1 mouse cellular context compared by ENCODE assay signal in the genomic region with DNA sequence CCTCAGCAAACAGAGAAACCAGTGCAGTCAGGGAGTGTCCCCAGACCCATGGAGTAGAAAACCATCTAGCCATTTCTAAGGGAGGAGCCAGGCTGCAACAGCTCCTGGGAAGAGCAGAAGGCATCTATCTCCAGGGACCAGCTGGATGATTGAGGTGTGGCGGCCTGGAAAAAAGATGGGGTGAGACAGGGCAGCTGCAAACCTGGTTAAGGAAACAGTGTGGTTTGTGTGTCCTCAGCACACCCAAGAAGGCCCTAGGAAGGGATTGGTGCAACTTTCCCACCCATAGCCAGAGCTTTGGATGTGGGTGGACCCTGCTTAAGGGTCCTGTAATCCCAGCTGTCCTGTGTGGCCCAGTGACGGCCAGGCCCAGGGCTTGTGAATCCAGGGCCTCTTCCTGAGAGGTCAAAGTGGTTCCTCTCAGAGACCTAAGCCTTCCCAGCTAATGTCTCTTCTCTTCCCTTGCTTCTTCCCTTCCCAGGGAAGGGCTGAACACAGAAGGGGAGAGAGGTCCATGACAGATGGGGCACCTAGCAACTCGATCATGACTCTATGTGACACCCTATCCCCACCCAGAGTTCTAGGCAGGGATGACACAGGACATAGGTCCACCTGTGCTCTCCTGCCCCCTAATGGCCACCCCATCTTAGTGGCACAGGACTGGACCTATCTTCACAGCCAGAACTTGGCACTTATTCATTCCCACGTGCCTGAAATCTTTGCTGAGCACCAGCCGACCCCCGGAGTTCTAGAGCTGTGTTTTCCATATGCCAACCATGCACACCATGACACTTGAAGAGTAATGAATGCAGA.
TF ChIP-seq lines count a peak whose summit lies in the region.

No protein-coding gene starts in this region.

TF ChIP-seq in MEL, 35 proteins besides CTCF, POLR2A, EP300 and RAD21:
- TF ChIP-seq USF1 (IDR thresholded peaks at IDR 0.05; ENCODE audit: low read depth, low read length) (peak; percentile 14; the same call in 1 of the 2 replicates), SMC3 (IDR thresholded peaks at IDR 0.05; ENCODE audit: low read depth, low read length) (peak; percentile 49), ZC3H11A (IDR thresholded peaks at IDR 0.05; ENCODE audit: low read depth, low read length) (peak; percentile 32; the same call in 1 of the 2 replicates), TCF12 (IDR thresholded peaks at IDR 0.05; ENCODE audit: low read depth, low read length) (no peak), UBTF (IDR thresholded peaks at IDR 0.05; ENCODE audit: borderline replicate concordance, insufficient read depth, low read depth, low read length) (no peak)
TF ChIP-seq in MEL: peak in this region for 3.
